Mouse (Mus musculus): ENCODE data around the gene Cdk6. TPM values are rescaled to one million over a fixed set of nuclear protein-coding genes. Genes with fewer than 3 reads are reported as not detected.

Gene Cdk6
- polyA plus RNA-seq, 1 experiment from 2014 or later: 18.0 TPM

DNA sequence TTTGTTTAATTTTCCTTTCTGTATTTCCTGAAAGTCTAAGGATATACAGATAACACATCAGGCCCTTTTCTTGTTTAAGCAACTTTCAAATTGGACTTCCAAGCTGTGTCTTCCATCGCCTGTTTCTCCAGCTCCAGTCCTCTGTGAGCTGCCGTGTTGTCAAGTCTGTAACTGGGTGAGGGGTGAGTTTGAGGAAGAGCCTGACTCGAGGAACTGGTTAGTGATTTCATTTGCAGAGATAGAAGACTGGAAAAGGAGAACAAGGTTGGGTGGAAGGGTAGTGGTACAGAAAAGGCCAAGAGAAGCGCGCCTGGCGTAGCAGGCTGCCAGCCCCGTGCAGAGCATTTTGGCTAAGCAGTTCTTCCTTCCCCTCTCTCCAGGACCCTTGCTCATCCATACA, 120.1 kb downstream of the Cdk6 start:
- H3K9me3 ChIP-seq: no peaks in the 10 kb centered on the region
- H3K9ac ChIP-seq (replicated peaks): no peak overlapping the region
- H3K27ac ChIP-seq: no peak overlapping the region
- H3K4me2 ChIP-seq (replicated peaks): no peak overlapping the region
- no peak for ATAC-seq
- WGBS: 91% methylated on average over 7 of the region's 7 CpGs
- H3K27me3 ChIP-seq: no peaks in the 10 kb centered on the region
- H3K4me3 ChIP-seq (replicated peaks): no peak overlapping the region
- no peaks in the 10 kb centered on the region for H3K4me1 ChIP-seq (replicated peaks)
- no peaks in the 10 kb centered on the region for H3K36me3 ChIP-seq

DNA sequence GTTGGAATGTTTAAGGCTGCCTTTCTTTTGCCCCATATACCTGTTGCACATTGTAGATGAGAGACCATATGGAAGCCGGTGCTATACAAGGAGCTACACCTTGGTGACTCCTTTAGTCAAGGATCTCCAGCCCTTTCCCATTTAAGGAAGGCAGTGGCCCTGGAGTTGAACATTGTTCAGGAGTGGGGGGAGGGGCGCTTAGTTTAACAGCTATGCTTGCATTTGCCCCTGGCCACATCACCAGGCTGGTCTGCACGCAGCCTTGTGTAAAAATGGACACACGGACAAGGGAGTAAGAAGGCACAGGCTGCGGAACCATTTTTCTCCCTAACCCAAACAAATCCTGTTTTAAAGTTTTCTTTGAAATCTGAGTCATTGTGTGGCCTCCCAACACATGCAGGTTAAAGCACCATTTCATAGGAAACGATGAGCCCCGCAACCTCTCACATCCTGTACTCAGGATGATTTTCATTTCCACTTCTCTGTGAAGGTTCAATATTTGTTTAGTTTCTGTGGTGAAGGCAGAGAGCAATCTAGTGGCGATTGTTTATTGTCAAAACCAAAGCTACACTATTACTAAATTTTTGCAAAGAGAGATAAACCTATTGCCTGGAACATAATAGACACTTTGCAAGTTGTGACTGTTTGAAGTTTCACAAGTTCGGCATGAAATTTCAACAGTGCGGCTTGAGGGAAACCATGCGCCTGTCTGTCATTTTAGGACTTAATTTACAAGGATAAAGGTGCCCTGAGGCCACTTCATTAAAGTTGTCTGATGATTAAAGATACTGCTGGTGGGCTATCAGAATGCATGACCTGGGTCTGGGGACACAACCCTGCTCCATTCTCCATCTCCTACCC, 121.8 kb downstream of the Cdk6 start:
- Histone ChIP-seq H3K27ac (no peak overlapping the region), H3K4me2 (replicated peaks) (no peak overlapping the region), H3K36me3 (no peaks in the 10 kb centered on the region), H3K9me3 (no peaks in the 10 kb centered on the region), H3K4me1 (replicated peaks) (no peaks in the 10 kb centered on the region), H3K27me3 (no peaks in the 10 kb centered on the region), H3K9ac (replicated peaks) (no peak overlapping the region), H3K4me3 (replicated peaks) (no peak overlapping the region)
- 93% methylated on average over 11 of the region's 11 CpGs for WGBS
- no peak for ATAC-seq

GRCm38 (mm10) chr5:3463758-3464157, 122.5 kb downstream of the Cdk6 start:
- no peaks in the 10 kb centered on the region for H3K9me3 ChIP-seq
- no peak overlapping the region for H3K27ac ChIP-seq
- no peaks in the 10 kb centered on the region for H3K27me3 ChIP-seq
- no peak overlapping the region for H3K4me3 ChIP-seq (replicated peaks)
- H3K4me2 ChIP-seq (replicated peaks): no peak overlapping the region
- no peak overlapping the region for H3K9ac ChIP-seq (replicated peaks)
- no peaks in the 10 kb centered on the region for H3K36me3 ChIP-seq
- no peaks in the 10 kb centered on the region for H3K4me1 ChIP-seq (replicated peaks)
- ATAC-seq: no peak
- 84% methylated on average over 3 of the region's 3 CpGs for WGBS

- Histone ChIP-seq H3K4me1 (replicated peaks) (no peaks in the 10 kb centered on the region), H3K36me3 (no peaks in the 10 kb centered on the region), H3K4me3 (replicated peaks) (no peak overlapping the region), H3K27ac (no peak overlapping the region), H3K4me2 (replicated peaks) (no peak overlapping the region), H3K9me3 (no peaks in the 10 kb centered on the region), H3K27me3 (no peaks in the 10 kb centered on the region), H3K9ac (replicated peaks) (no peak overlapping the region)
- 80% methylated on average over 7 of the region's 7 CpGs for WGBS
- no peak for ATAC-seq
Measured at GRCm38 (mm10) chr5:3466069-3466877, 125.0 kb downstream of the Cdk6 start.

DNA sequence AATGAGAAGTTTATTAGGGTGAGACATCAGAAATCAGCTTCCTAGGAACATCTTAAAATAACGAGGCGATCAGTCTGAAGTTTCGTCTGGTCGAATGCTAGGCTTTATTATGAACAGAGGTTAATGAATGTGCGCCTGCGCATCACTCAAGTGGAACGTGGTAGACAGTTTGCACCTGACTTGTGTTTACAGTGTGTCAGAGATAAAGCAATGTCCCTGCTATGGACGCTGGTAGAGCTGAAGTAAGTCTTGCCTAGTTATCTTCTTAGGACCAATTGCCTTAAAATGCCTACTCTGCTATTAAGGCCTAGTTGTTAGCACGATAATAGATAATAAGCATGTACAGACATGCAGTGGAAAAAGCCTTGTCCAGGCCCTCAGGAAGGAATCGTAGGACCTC, 129.6 kb downstream of the Cdk6 start:
- Histone ChIP-seq H3K4me1 (replicated peaks) (no peaks in the 10 kb centered on the region), H3K27me3 (no peaks in the 10 kb centered on the region), H3K36me3 (no peaks in the 10 kb centered on the region), H3K9me3 (no peaks in the 10 kb centered on the region), H3K9ac (replicated peaks) (no peak overlapping the region), H3K4me3 (replicated peaks) (no peak overlapping the region), H3K4me2 (replicated peaks) (no peak overlapping the region), H3K27ac (no peak overlapping the region)
- ATAC-seq: no peak
- 87% methylated on average over 10 of the region's 10 CpGs for WGBS

DNA sequence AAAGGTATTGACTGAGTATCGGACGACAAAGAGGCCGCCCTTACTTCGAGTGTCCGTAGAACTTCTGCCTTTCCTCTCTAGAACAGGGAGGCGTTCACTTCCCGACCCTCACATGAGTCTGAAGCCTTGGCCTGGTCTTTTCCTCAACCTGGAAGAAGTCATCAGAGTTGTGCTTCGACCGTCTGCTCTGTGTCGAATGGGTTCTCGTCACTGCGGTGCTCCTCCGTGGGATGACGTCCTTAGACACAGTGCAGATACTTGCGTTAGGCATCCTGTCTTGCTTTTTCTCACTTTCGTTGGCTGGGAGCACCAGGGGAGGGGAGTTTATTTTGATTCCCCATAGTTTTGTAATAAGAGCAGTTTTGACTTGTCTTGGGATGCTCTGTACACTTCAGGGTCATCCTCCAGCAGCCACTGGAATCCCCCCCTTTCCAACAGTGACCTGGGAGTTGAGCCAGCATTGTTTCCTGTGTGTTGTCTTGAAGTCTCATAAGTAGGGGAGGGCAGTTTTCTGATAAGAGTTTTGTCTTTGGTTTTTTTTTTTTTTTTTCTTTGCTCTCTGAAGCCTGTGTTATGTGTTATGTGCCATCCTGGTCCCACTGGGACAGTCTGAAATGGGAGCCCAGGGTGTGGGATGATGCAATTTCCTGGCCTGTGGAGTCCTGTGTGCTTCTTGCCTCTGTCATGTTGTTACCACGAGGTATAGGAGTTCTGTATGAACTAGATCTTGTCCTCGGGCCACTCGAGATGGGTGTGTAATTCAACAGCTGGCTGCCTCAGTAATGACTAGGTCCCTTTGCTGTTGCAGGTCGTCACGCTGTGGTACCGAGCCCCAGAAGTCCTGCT, 131.2 kb downstream of the Cdk6 start:
- Histone ChIP-seq H3K9ac (replicated peaks) (no peak overlapping the region), H3K36me3 (no peaks in the 10 kb centered on the region), H3K4me3 (replicated peaks) (no peak overlapping the region), H3K9me3 (no peaks in the 10 kb centered on the region), H3K4me2 (replicated peaks) (no peak overlapping the region), H3K27ac (no peak overlapping the region), H3K27me3 (no peaks in the 10 kb centered on the region), H3K4me1 (replicated peaks) (no peaks in the 10 kb centered on the region)
- ATAC-seq: no peak
- WGBS: 92% methylated on average over 22 of the region's 22 CpGs

DNA sequence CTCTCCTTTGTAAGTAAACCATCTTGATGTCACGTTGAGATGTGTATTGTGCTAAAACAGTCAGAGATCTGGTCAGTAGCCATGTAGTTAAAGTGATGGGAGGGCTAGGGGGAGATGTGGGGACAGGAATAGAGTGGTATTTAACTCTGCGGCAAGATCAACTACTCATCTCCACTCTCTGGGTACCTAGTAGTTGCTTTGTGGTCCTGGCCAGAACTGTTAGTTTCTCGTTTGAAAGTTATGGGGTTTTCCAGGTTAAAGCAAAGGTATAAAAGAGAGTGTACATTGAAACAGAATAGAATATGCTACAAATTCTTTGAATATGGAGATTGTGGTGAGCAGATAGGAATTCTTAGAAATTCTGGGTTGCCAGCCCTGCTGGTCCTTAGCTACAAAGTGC, 136.4 kb downstream of the Cdk6 start:
- Histone ChIP-seq H3K4me3 (replicated peaks) (no peak overlapping the region), H3K9me3 (no peaks in the 10 kb centered on the region), H3K27me3 (no peaks in the 10 kb centered on the region), H3K36me3 (no peaks in the 10 kb centered on the region), H3K9ac (replicated peaks) (no peak overlapping the region), H3K4me1 (replicated peaks) (no peaks in the 10 kb centered on the region), H3K27ac (no peak overlapping the region), H3K4me2 (replicated peaks) (no peak overlapping the region)
- 61% methylated on average over 3 of the region's 3 CpGs for WGBS
- ATAC-seq: no peak

DNA sequence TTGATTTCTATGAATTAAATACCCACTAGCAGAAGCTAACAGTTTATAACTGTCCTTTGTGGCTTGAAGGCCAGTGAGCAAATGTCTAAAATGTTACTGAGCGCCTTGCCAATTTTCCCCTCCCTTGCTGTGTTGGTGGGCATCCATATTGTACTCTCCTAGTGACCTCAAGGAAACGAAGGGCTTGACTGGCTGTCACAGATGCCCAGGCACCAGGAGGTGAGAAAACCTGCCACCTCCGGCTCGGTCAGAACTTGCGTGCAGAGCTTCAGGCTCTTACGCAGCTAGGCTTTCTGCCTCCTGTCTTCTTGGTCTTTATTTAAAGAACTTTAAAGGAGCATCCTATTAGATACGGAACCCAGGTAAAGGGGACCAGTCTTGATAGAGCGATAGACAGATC, 136.9 kb downstream of the Cdk6 start:
- no peaks in the 10 kb centered on the region for H3K27me3 ChIP-seq
- H3K27ac ChIP-seq: no peak overlapping the region
- no peak for ATAC-seq
- H3K4me3 ChIP-seq (replicated peaks): no peak overlapping the region
- no peaks in the 10 kb centered on the region for H3K4me1 ChIP-seq (replicated peaks)
- WGBS: 94% methylated on average over 8 of the region's 8 CpGs
- H3K9ac ChIP-seq (replicated peaks): no peak overlapping the region
- no peak overlapping the region for H3K4me2 ChIP-seq (replicated peaks)
- H3K36me3 ChIP-seq: no peaks in the 10 kb centered on the region
- H3K9me3 ChIP-seq: no peaks in the 10 kb centered on the region

DNA sequence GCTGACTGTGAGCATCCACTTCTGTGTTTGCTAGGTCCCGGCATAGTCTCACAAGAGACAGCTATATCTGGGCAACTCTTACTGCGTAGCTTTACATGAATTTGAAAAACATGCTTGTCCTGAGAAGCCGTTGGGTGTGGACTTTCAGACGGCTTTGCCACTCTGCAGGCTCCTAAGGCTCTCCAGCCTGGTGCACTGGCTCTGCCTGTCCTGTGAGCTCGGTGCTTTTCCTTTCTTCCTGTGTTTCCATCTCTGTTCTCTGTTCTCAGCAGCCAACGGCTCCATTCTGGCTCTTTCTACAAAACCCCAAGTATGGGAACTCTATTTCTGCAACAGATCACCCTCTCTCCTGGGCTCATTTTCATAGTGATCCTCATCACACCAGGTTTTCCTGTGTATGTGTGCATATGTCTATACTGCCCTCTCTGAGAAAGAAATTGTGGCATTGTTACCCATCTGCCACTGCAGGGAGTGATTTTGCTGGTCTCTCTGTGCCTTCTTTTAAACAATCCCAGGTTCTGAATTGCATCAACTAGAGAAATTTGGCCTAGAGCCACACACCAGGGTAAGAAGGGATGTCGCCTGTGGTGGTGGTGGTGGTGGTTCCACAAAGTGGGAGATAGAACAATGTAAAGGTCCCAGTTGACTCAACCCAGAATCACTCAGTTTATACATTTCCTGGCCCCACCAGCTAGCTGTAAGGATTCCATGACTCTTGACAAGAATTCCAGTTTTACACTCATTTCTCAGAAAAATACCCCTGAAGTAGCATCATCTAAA, 137.9 kb downstream of the Cdk6 start:
- Histone ChIP-seq H3K36me3 (no peaks in the 10 kb centered on the region), H3K27ac (no peak overlapping the region), H3K4me2 (replicated peaks) (no peak overlapping the region), H3K27me3 (no peaks in the 10 kb centered on the region), H3K9ac (replicated peaks) (no peak overlapping the region), H3K4me1 (replicated peaks) (no peaks in the 10 kb centered on the region), H3K9me3 (no peaks in the 10 kb centered on the region), H3K4me3 (replicated peaks) (no peak overlapping the region)
- 92% methylated on average over 7 of the region's 7 CpGs for WGBS
- no peak for ATAC-seq

GRCm38 (mm10) chr5:3480637-3481395, 139.5 kb downstream of the Cdk6 start:
- H3K4me3 ChIP-seq (replicated peaks): no peak overlapping the region
- H3K9me3 ChIP-seq: no peaks in the 10 kb centered on the region
- H3K36me3 ChIP-seq: no peaks in the 10 kb centered on the region
- no peak overlapping the region for H3K27ac ChIP-seq
- H3K4me1 ChIP-seq (replicated peaks): no peaks in the 10 kb centered on the region
- no peaks in the 10 kb centered on the region for H3K27me3 ChIP-seq
- H3K9ac ChIP-seq (replicated peaks): no peak overlapping the region
- WGBS: 89% methylated on average over 9 of the region's 9 CpGs
- ATAC-seq: no peak
- no peak overlapping the region for H3K4me2 ChIP-seq (replicated peaks)

- Histone ChIP-seq H3K27me3 (no peaks in the 10 kb centered on the region), H3K27ac (no peak overlapping the region), H3K4me2 (replicated peaks) (no peak overlapping the region), H3K4me3 (replicated peaks) (no peak overlapping the region), H3K9ac (replicated peaks) (no peak overlapping the region), H3K4me1 (replicated peaks) (no peaks in the 10 kb centered on the region), H3K9me3 (no peaks in the 10 kb centered on the region), H3K36me3 (no peaks in the 10 kb centered on the region)
- WGBS: 96% methylated on average over 7 of the region's 7 CpGs
- no peak for ATAC-seq
Measured at GRCm38 (mm10) chr5:3482474-3482873, 141.2 kb downstream of the Cdk6 start.

All from midbrain, embryonic 13.5 days (tissue).